Mouse (Mus musculus) naive thymus-derived CD4-positive, alpha-beta T cell, adult 2 months (primary cell): Measurements from ENCODE around the gene Tex101.
A peak's percentile ranks its signal among the peaks of the same experiment; 100 is the strongest.
"Not testable (repeated sequence)": the region's sequence is repeated elsewhere in the genome, so short reads cannot be mapped to it uniquely, and the experiment has no call there.

Source experiments
- DNase-seq: peaks from one replicate; pipeline ENCODE4 v3.0.0-alpha.2; 2011; ENCODE audit warnings: low read depth

Tex101 gene

DNA sequence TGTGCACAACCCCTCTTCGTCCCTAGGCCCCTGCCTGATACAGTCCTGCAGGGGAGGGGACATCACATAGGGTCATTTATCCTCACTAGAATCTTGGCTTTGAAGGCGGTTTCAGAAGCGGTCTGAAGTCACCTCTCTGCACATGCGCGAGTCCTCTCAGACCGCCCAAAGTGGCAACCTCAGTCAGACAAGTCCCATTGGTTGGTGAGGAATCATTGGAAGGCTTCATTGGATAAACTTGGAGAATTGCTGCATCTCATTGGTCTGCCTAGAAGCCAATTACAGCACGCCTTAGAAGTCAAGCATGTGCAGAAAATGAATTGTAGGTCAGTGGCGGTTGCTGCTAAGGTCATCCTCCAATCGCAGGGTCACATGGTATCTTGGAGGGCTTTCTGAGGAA is at the start of gene Tex101:
Gene Tex101, minus strand, starts transcription at position 101 of the 400 bp plus-strand sequence.
- DNase-seq = no peak

DNA sequence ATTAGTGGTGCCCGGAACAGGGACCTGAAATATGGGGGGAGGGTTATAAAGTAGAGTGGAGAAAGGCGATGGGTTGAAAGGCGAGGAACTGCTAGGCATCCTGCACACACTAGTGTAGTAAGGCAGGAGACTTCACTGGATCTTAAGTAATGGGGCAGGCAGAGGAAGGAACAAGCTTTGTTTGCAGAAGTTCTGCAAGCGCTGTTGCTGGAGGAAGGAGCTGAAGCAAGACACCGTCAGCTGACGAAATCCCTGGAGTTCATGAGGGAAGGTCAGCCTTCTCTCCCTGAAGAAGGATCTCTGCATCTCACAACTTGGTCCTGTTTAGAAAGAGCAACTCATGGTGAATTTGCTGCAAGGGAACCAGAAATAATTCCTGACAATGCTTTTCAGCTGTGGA is 38.6 kb upstream of the Tex101 start:
- DNase-seq = no peak

DNA sequence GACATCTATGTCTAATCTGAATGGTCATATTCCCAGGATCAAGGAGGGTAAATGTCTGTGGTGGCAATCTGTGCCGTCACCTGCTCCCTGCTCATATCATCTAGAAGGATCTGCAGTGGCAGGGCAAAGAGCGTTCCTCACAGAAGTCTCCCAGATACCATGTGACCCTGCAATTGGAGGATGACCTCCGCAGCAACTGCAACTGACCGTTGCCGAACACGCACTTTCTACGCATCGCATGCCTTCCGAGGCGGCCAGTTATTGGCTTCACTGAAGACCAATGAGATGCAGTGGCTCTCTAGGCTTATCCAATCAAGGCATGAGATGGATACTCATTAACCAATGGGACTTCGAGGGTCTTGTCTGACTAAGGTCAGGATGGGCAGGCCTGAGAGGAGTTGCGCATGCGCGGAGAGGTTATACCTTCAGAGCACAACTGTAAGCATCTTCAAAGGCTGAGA is 32.4 kb upstream of the Tex101 start, which contains the start of gene BC049730:
Gene BC049730, plus strand, starts transcription at position 411 of the 461 bp plus-strand sequence.
- no peak for DNase-seq

DNA sequence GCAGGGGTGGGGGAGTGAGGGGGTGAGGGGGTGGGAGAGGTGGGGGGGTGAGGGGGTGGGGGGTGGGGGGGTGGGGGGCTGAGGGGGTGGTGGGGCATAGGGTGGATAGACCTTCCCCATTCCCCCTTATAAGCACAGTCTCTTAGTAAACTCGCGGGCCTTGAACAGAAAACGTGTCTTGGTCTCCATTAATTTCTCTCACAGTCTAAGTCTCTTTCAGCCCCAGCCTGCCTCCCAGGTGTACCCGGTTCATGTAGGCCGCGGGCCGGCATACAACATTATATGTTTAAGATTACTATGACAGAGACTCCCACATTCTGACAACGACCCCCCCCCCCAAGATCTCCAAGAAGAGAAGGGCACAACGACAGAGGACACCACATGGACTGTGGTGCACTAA is 26.4 kb upstream of the Tex101 start:
- not testable (repeated sequence) for DNase-seq

DNA sequence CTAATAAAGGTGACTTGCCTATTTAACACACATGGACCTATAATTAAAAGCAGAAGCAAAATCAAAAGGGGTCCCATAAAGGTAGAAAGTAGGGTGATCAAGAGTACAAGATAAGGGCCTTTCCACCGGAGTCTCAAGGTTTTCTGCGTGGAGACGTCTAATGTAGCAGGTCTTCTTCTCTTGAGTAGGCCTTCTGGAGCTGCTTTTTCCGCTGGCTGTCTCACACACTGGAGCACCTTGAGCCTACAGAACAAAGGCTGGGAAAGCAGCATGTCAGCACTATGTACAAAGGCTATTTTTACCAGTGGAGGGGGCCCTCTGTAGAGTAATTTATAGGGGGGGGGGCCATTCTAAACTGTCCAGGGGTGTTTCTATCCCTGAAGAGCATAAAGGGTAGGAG is 21.4 kb upstream of the Tex101 start:
- DNase-seq = not testable (repeated sequence)

DNA sequence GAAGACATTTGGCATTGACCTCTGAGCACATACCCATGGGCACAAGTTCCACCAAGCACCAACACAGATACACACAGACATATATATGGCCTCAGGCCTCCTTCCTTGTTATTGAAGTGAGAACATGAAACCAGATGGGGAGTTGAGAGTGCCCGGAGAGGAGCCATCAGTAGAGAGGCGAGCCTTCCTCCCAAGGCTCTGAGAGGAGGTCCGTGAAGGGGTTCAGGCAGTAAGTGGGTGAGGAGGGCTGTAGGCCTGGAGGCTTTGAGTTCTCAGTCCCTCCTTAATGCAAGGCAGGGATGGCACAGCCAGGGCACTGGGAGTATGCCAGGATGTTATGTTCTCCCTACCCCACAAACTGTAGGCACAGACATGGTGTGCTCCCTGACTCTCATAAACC is 16.2 kb upstream of the Tex101 start:
- DNase-seq = not testable (repeated sequence)

DNA sequence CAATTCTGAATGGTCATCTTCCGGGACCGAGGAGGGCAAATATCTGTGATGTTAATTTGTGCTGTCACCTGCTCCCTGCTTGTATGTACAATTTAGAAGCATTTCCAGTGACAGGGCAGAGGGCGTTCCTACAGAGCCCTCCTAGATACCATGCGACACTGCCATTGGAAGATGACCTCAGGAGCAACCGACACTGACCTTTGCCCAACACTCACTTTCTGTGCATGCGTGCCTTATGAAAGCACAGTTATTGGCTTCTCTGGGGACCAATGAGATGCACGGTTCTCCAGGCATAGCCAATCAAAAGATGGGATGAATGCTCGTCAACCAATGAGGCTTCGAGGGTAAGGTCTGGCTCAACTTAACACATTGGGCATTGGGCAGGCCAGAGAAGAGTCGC is 11.0 kb upstream of the Tex101 start:
- not testable (repeated sequence) for DNase-seq

DNA sequence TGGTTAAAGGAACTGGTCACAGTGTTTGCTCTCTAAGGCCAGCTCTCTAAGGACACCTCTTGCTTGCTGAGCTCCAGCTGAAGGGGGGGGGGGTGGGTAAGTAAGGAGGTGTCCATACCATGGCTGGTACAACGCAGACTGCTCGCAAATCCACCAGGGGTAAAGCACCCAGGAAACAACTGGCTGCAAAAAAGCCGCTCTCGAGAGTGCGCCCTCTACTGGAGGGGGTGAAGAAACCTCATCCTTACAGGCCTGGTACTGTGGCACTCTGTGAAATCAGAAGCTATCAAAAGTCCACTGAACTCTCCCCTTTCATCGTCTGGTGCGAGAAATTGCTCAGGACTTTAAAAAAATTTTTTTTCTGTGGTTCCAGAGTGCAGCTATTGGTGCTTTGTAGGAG is 7.6 kb upstream of the Tex101 start:
- DNase-seq = peak; percentile 40

DNA sequence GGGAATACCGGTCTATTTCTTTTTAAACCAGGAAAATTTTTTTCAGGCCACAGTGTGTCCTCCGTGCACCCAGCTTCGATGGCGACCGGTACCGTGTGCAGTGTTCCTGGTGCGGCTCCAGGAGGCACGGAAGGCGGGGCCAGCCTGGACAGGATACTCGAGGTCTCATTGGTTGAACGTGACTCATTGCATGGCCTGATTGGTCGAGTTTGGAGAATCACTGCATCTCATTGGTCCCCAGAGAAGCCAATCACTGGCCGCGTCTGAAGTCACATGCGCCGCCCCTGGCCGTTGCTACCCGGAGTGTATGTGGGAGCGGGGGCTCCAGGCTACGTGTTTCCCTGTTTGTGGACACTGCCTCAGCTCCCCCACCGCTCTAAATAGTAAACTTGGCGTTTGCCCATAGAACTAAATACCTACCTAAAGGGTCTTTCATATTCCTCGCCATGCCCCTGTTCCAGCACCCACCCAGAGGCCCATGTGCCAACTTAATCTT is 4.5 kb downstream of the Tex101 start:
- no peak for DNase-seq

DNA sequence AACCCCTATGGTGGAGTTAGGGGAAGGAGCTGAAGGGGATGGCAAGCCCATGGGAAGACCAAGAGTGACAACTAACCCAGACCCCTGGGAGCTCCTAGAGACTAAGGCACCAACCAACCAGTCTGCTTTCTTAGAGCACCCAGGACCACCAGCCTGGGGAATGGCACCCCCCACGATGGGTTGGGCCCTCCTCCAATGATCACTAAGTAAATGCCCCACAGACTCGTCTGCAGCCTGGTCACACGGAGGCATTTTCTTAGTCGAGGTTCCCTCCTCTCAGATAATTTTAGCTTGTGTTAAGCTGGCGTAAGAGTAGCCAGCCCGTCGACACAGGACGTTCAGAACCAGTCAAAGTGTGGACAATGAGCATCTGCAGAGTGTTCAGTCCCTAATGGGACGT is 11.5 kb downstream of the Tex101 start:
- DNase-seq = no peak

DNA sequence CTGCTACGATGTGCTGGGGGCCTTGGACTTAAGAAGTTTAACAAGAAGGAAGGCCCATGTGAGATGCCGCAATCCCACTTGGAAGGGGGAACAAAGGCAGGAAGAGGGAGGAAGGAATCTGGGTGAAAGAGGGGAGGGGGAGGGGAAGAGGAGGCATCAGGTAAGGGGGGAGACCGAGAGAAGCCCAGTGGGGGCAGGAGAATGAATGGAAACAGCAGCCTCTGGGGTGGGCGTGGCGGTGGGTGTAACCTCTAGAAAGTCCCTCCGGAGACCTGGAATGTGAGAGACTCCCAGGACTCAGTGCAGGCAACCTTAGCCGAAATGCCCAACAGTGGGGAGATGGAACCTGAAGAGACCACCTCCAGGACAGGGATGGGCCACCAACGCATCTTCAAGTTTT is 12.2 kb downstream of the Tex101 start:
- no peak for DNase-seq

DNA sequence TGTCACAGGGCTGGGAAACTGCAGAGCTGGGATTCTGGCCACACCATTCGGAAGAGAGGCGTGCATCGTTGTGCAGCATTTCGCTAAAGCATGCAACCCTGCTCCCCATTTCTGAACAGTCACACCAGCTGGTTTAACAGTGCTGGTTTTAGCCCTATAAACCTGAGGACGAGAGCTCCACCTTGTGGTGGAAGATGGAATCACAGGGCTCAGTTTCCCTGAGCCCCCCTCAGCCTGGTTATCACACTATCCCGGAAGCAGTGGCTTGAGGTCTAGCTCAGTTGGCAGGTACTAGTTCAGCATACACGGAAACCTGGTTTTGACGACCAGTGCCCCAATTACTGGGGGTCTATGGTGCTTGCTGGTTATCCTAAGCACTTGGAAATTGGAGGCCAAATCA is 13.9 kb downstream of the Tex101 start:
- DNase-seq = peak; percentile 95

DNA sequence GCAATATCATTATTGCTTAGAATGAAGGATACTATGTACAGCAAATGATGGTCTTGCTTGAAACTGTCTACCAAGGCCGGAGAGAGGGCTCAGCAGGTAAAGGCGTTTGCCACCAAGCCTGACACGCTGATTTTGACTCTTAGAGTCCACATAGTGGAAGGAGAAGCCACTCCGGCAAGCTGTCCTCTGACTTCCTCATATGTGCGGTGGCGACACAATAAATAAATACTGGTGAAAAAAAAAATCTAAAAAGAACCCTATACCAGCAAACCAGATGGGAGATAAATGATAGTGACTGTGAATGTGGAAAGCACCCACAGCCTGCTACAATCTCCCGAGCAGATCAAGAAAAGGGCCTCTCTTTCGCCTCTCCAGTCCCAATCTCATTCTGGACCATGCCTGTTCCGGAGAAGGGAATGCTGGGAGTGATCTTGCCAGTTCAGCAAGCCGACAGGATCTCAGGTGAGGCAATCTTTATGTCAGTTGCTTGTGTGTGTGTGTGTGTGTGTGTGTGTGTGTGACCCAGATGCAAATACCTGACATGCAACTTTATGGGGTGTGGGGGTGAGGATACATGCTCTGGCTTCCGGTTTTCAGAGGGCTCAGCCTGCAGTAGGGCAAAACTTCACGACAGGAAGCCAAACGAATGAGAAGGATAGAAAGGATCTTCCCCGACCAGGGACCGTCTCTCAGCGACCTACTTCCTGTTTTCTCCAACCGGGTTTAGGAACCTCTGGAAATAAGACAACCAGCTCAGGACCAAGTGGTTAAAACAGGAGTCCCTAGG is 15.2 kb downstream of the Tex101 start:
- DNase-seq = peak; percentile 71

DNA sequence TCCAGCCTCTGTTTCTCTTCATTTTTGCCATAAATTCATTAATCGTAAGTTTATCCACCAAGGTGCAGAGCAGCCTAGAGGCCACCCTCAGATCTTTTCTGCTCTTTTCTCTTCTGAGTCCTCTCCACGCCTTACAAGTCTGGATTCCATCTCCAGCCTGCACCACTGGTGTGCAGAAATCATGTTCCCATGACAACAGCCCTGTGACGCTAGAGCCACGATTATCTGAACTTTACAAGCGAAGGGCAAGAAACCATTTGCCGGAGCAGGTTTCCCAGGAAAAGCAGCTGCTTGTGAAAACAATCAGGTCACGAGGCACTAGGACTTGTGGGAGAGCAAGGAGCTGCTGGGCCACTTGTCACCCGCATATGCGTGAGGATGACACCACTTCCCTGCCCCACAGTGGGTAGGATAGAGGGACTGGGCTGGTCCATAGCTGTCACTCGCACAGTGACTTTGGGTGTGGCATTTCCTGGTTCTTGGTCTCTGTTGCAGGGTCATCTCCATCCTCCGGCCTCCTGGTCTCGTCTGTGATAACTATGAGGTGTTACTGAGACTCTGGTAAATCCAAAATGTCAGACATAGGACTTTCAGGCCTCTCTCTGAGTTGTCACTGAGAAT is 16.6 kb downstream of the Tex101 start:
- DNase-seq = no peak

DNA sequence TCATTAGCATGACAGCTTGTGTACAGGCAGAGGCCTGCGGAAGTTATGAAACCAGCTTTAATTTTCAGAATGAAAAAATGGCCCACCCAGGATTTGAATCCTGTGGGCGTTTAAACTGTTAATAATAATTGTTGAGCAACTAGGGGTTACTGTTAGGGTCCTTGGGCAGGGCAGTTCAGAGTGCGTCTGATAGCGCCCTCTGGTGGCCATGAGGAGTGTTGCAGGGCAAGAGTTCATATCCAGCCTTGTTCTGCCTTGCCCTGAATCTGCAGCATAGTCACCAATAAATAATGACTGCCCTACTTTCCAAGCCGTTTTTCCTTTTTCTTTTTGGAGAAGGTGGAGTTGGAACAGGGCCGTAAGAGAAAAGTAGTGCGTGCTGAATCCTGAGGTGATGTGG is 22.8 kb downstream of the Tex101 start:
- peak; percentile 86 for DNase-seq

DNA sequence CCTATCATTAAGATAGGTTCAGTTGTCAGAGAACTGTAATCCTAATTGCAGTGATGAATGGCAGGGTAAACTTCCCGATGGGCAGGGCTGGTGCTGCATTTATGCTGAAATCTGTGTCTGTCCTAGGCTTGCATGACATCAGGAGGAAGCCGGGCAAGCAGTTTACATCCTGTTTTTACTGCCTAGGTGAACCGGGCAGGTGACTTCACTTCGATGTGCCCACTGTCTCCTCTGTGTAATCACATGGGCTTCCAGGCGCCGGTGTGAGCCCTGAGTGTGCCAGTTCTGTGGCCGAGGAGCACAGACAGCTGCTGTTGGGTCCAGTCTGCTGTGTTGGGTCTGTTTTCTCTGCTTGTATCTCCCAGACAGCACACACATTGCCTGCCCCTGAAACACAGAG is 30.0 kb downstream of the Tex101 start:
- peak; percentile 68 for DNase-seq

DNA sequence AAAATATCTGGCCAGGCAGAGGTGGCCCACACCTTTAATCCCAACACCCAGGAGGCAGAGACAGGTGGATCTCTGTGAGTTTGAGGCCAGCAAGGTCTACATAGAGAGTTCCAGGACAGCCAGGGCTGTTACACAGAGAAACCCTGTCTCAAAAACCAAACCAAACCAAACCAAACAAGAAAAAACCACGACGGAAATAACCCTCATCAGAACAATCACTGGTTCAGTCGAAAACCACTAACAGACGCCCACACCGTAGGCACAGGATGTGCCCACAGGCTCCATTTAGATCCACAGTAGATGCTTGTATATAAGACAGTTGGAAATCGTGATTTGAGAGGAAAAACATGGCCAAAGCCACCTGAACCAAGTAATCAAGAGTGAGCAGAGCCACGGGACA is 31.5 kb downstream of the Tex101 start:
- peak; percentile 86 for DNase-seq

DNA sequence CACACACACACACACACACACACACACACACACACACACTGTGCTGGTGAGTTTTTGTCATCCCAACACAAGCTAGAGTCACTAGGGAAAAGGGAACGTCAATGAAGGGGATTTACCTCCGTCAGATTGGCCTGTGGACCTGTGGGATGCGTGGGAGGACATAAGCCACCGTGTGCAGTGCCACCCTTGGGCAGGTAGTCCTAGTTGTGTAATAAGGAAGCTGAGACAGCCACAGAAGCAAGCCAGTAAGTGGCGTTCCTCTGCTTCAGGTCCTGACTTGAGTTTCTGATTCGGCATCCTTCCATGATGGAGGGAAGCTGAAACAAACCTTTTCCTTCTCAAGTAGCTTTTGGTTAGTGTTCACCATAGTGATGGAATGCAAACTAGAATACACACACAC is 32.0 kb downstream of the Tex101 start:
- DNase-seq = no peak

DNA sequence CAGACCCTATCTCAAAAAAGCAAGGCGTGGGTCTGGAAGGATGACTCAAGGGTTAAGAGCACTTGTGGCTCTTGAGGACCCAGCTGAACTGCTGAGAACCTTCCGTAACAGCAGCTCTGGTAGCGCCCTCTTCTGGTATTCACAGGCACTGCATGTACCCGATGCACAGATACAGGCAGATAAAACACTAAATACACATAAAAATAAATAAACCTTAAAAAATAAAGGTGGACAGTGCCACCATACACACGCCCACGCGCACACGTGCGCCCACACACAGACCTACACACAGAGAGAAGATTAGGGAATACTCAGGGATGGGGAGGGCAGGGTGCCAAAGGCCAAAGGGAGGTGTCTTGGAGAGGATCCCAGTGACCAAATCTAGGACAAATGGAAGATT is 34.0 kb downstream of the Tex101 start:
- peak; percentile 85 for DNase-seq

DNA sequence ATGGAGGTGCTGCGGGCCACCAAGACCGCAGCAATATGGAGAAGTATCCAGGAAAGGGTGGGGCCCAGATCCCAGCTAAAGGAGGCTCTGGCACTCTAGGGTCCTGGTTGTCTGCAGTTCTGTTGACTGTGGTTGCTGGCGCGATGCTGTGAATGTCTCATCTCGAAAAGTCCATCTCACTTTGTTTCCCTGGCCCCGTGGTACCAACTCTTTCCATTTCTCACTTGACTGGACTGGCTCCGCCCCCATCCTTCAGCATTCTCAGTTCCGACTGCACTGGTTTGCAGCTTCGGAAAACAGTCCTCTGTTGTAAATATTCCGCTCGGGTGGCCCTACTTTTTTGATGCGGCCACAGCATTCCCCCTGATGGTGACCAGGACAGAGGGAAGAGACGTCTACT is 36.0 kb downstream of the Tex101 start:
- no peak for DNase-seq

DNA sequence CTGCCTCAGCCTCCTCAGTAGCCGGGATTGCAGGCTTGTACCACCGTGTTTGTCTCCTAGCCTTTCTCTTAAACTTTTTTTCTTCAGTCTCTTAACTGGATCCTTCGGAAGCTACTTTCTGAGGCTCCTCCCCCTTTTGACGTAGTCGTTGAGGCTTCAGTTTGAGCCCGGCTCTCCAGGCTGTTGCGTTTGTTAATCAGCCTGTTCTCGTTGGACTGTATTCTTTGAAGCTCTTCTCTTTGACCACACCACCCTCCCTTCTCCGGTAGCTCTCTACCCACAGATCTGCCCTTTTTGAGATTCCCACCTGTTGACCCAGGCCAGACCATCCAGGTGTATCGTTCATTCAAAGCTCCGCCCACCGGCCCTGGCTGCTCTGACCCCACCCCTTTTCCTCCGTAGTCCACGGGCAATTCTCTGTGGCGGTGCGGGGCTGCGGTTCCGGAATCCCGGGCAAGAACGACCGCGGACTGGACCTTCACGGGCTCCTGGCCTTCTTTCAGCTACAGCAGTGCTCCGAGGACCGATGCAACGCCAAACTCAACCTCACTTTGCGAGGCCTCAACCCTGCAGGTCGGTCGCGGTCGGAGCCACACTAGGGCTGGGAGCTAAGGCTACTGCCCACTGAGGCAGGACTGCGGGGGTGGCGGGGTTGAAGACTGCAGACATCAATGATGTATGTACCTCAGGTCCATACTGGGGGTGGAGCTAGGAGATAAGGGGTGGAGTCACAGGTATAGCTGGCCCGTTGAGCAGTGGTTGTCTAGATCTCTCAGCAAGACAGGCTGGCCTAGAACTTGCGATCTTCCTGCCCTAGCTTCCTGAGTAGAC is 38.2 kb downstream of the Tex101 start:
- DNase-seq = peak; percentile 75

DNA sequence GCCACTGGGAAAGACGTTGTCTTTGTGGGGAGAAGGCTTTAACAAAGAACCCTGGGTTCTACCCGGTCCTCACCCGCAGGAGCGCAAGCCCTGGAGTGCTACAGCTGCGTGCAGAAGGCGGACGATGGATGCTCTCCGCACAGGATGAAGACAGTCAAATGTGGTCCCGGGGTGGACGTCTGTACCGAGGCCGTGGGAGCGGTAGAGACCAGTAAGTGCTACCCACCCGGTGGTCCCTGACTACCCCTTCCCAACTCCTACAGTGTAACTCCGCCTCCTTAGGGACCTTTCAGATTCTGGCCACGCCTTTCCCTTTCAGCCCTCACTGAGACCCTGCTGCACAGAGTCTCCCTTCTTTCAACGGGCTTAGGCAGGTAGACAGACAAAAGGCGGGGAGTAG is 39.4 kb downstream of the Tex101 start:
- no peak for DNase-seq

DNA sequence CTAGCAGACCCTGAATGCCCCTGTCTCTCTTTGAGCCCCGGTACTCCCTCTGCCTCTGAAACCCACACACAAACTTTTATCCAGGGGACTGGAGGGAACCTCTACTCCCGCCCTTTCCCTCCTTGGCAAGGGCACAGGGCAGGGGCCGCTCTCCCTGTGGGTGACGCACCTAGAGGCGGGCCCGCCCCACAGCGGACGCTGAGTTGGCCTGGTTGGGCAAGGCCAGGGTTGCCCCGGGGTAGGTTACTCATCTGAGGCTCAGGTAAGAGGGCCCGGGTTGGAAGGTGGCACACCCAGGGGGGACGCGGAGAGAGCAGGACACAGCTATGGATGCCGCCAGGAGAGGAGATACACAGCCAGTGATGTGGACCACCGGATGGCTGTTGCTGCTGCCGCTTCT is 40.2 kb downstream of the Tex101 start, which contains the start of gene Lypd3:
Gene Lypd3, plus strand, starts transcription at position 287 of the 400 bp plus-strand sequence.
- DNase-seq = no peak
